Mouse (Mus musculus) layer of hippocampus, adult 2 months (tissue): ENCODE results near the gene Pik3cb. TPM values are rescaled to one million over a fixed set of nuclear protein-coding genes. Genes with fewer than 3 reads are reported as not detected.

Source experiments
- DNase-seq, 2 experiments: peaks; one replicate each; pipeline ENCODE4 v3.0.0; 2022; ENCODE audit warnings: low spot score in 2 of 2
- H3K27ac ChIP-seq: fragments of 200-600 bp; 2 replicates; pipeline ENCODE4 v1.8.1; 2022
- H3K4me3 ChIP-seq: fragments of 200-600 bp; 2 replicates; pipeline ENCODE4 v1.8.1; 2022; ENCODE audit warnings: mild to moderate bottlenecking
- CTCF ChIP-seq: fragments of 200-600 bp; conservative IDR thresholded peaks from 2 replicates; pipeline ENCODE4 v1.8.1; 2022; ENCODE audit warnings: antibody characterized with exemption, mild to moderate bottlenecking, moderate library complexity
- total RNA-seq, 2 experiments: library from RNA; stranded (reverse); gene quantifications; 2 replicates each; pipeline ENCODE4 v1.2.3; 2021

The Pik3cb gene
- total RNA-seq, 2 experiments from 2014 or later: 28.2 to 28.3 TPM

- Histone ChIP-seq H3K4me3 (no peak overlapping the region), H3K27ac (peak overlapping the region; percentile 61)
- DNase-seq: no peak
- TF ChIP-seq CTCF: no peak
These were observed 91.6 kb downstream of the Pik3cb start for GRCm38 (mm10) chr9:99048724-99049250.

GRCm38 (mm10) chr9:99044761-99045160 lies 95.7 kb downstream of the Pik3cb start:
- H3K4me3 ChIP-seq: peak overlapping the region; percentile 6; the same call in 1 of the 2 replicates
- DNase-seq: peak; percentile 60 to 64
- TF ChIP-seq CTCF: no peak
- peak overlapping the region; percentile 81 for H3K27ac ChIP-seq

- H3K4me3 ChIP-seq: no peak overlapping the region
- no peak for TF ChIP-seq CTCF
- H3K27ac ChIP-seq: no peak overlapping the region
- DNase-seq: no peak
These were observed 97.8 kb downstream of the Pik3cb start for GRCm38 (mm10) chr9:99042641-99043040.

GRCm38 (mm10) chr9:99041994-99042393 lies 98.4 kb downstream of the Pik3cb start:
- DNase-seq: no peak
- no peak overlapping the region for H3K4me3 ChIP-seq
- H3K27ac ChIP-seq: no peak overlapping the region
- no peak for TF ChIP-seq CTCF

- no peak for DNase-seq
- no peak for TF ChIP-seq CTCF
- Histone ChIP-seq H3K4me3 (no peak within 1 kb of the TSS), H3K27ac (peak within 1 kb of the TSS; percentile 70)
These were observed 104.8 kb downstream of the Pik3cb start, which contains the start of gene Gm1123 for GRCm38 (mm10) chr9:99035575-99035974. Gene Gm1123, minus strand, starts transcription at chr9:99035715.

- no peak for TF ChIP-seq CTCF
- no peak for DNase-seq
- Histone ChIP-seq H3K4me3 (no peak overlapping the region), H3K27ac (peak overlapping the region; percentile 70; the same call in 1 of the 2 replicates)
These were observed 106.3 kb downstream of the Pik3cb start for GRCm38 (mm10) chr9:99034111-99034510.

GRCm38 (mm10) chr9:99032031-99032430 lies 108.4 kb downstream of the Pik3cb start:
- no peak for DNase-seq
- TF ChIP-seq CTCF: no peak
- Histone ChIP-seq H3K27ac (no peak overlapping the region), H3K4me3 (no peak overlapping the region)

GRCm38 (mm10) chr9:99021751-99022150 lies 118.7 kb downstream of the Pik3cb start:
- DNase-seq: no peak
- no peak for TF ChIP-seq CTCF
- Histone ChIP-seq H3K27ac (no peak overlapping the region), H3K4me3 (no peak overlapping the region)

GRCm38 (mm10) chr9:99021166-99021565 lies 119.3 kb downstream of the Pik3cb start:
- DNase-seq: no peak
- TF ChIP-seq CTCF: no peak
- Histone ChIP-seq H3K4me3 (no peak overlapping the region), H3K27ac (no peak overlapping the region)

GRCm38 (mm10) chr9:99017679-99018078 lies 122.7 kb downstream of the Pik3cb start:
- Histone ChIP-seq H3K4me3 (no peak overlapping the region), H3K27ac (no peak overlapping the region)
- DNase-seq: no peak
- no peak for TF ChIP-seq CTCF

GRCm38 (mm10) chr9:99016759-99017158 lies 123.7 kb downstream of the Pik3cb start:
- no peak overlapping the region for H3K27ac ChIP-seq
- no peak for TF ChIP-seq CTCF
- H3K4me3 ChIP-seq: no peak overlapping the region
- DNase-seq: peak in 1 of 2 experiments; percentile 24

GRCm38 (mm10) chr9:99016301-99016700 lies 124.1 kb downstream of the Pik3cb start:
- TF ChIP-seq CTCF: no peak
- H3K4me3 ChIP-seq: no peak overlapping the region
- no peak for DNase-seq
- no peak overlapping the region for H3K27ac ChIP-seq

GRCm38 (mm10) chr9:99009898-99010199 lies 130.6 kb downstream of the Pik3cb start:
- no peak for DNase-seq
- no peak overlapping the region for H3K4me3 ChIP-seq
- no peak overlapping the region for H3K27ac ChIP-seq
- TF ChIP-seq CTCF: no peak

GRCm38 (mm10) chr9:99009069-99009897 lies 131.1 kb downstream of the Pik3cb start:
- H3K4me3 ChIP-seq: no peak overlapping the region

More at GRCm38 (mm10) chr9:99009069-99009897, 131.1 kb downstream of the Pik3cb start:
- DNase-seq: no peak
- TF ChIP-seq CTCF: no peak
- no peak overlapping the region for H3K27ac ChIP-seq
